Mouse (Mus musculus): ENCODE results near the gene Gpam.

GRCm38 (mm10) chr19:55097396-55097967, 29.6 kb downstream of the Gpam start:
- TF ChIP-seq CTCF (IDR thresholded peaks at IDR 0.05; ENCODE audit: low read depth, low read length) (no peak), POLR2A (IDR thresholded peaks at IDR 0.05; ENCODE audit: insufficient read depth, low read length) (no peak), EP300 (IDR thresholded peaks at IDR 0.05; ENCODE audit: insufficient read depth, low read depth, low read length) (no peak)
